Mouse (Mus musculus): ENCODE measurements around the gene Zfp58. TPM values are rescaled to one million over a fixed set of nuclear protein-coding genes. Genes with fewer than 3 reads are reported as not detected.

The Zfp58 gene
- total RNA-seq (2023), result 10 to 100 TPM; 13.3 to 16.8 TPM

GRCm38 (mm10) chr13:67500084-67500719, at the start of gene Zfp58:
Gene Zfp58 (minus strand): TSS chr13:67500555.

DNA sequence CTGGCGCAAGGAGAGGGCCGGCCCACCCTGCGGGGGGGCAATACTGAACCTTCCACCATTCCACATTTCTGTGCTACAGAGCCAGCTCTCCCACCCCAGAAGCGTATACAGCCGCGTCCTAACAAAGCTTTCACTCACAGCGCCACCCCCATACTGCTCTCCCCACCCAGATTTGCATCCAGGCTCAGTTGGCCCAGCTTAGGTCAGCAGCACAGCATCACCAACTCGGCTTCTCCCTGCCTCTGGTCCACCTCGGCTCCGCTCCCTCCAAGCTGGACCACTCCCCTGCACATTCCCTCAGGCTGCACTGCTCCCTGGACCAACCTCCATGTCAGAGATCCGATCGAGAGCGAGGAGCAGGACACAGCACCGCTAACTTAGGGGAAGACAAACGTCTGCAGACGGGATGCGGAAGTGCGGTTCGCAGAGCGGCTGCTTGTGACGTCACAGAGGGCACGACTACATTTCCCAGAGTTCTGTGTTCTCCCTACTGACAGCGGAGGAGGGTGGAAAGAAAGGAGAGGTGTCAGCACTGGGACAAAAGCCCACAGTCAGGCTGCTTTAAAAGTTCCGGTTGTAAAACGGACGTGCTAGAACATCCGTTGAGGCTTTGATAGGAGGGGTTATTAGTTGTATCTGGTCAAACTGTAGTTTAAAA, 25.5 kb upstream of the Zfp58 start, which contains the start of the genes Gm26965 and Zfp87:
TSS of gene Gm26965 (minus strand) at position 399 of the 658 bp plus-strand sequence.
TSS of gene Zfp87 (minus strand) at position 425 of the 658 bp plus-strand sequence.

DNA sequence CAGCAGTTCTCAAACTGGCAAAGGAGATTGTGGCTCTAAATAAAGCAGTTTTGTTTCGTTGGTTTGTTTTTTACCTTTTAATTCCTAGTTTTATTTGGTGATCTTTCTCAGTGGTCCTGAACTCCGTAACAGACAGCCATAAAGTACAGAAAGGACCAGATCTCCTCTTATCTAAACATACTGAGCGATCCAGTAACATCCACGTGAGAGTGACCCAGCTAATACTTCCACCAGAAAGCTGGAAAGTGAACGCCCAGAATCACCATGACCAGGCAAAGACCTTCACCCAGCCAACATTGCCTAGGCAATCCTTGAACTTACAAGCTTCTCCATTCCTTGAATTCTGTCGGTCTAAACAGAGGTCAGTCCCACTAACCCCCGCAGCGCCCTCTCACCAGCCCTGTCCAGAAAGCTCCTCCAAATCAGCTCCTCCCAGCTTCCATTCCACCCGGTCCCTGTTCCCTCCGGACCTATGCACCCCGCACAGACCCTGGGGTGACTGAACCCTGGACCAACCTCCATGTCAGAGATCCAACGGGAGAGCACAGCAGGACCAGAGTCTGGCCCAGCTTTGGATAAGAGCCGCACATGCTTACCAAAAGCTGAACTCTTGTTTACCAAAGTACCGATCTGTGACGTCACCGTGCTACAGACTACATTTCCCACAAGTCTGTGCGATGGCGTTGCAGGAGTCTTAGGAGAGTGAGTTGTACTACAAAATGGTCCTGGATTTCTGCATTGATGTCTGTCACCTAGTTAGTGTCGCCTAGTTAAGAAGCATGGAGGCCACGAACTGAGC, 16.5 kb downstream of the Zfp58 start, which contains the start of gene Zfp874b:
TSS of gene Zfp874b (minus strand) at position 634 of the 799 bp plus-strand sequence.

DNA sequence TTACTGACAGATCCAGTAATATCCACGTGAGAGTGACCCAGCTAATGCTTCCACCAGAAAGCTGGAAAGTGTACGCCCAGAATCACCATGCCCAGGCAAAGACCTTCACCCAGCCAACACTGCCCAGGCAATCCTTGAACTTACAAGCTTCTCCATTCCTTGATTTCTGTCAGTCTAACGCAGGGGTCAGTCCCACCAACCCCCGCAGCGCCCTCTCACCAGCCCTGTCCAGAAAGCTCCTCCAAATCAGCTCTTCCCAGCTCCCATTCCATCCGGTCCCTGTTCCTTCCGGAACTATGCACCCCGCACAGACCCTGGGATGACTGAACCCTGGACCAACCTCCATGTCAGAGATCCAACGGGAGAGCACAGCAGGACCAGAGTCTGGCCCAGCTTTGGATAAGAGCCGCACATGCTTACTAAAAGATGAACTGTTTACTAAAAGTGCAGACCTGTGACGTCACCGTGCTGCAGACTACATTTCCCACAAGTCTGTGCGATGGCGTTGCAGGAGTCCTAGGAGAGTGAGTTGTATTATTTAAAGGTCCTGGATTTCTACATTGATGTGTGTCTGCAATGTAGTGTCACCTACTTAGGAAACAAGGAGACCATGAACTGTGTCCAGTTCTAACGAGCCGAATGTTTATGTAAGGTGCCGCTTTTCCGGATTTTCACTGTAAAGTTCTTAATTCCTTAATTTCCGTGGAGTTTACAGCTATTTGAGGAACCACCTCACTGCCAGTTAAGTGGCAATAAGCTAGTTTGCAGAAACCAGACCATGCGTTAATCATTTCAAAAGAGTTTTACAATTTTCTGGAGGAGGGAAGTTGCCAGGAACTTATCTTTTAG, 49.0 kb downstream of the Zfp58 start, which contains the start of gene Zfp874a:
TSS of gene Zfp874a (minus strand) at position 453 of the 849 bp plus-strand sequence.

Other genes starting within 250 kb of the Zfp58 start
- gene Zfp458, start 222.1 kb downstream of the Zfp58 start, total RNA-seq (2023), result 1 to 10 TPM; 2.1 to 4.1 TPM
- 1 to 10 TPM; 1.1 to 5.4 TPM for gene Zfp457, start 194.1 kb downstream of the Zfp58 start, total RNA-seq (2023)
- gene Zfp595, start 168.0 kb downstream of the Zfp58 start, total RNA-seq (2023), result 10 to 100 TPM; 15.0 to 19.8 TPM
- 1 to 10 TPM; 1.2 to 4.3 TPM for gene Gm28044, start 140.0 kb downstream of the Zfp58 start, total RNA-seq (2023)
- gene Zfp953, start 139.9 kb downstream of the Zfp58 start, total RNA-seq (2023), result 10 to 100 TPM; 10.2 to 13.3 TPM
- 1 to 10 TPM; 2.4 to 4.4 TPM for gene Gm28041, start 124.8 kb downstream of the Zfp58 start, total RNA-seq (2023)
- 10 to 100 TPM; 12.0 to 13.6 TPM for gene Zfp456, start 124.7 kb downstream of the Zfp58 start, total RNA-seq (2023)
- 10 to 100 TPM; 17.7 to 23.2 TPM for gene Zfp429, start 100.7 kb downstream of the Zfp58 start, total RNA-seq (2023)
- gene Zfp459, start 79.1 kb downstream of the Zfp58 start, total RNA-seq (2023), result 1 to 10 TPM; 3.4 to 3.5 TPM
- gene Zfp874a, start 48.9 kb downstream of the Zfp58 start, total RNA-seq (2023), result 1 to 10 TPM; 6.5 to 7.0 TPM
- gene Zfp874b, start 16.3 kb downstream of the Zfp58 start, total RNA-seq (2023), result 10 to 100 TPM; 12.2 to 17.1 TPM
- not detected for gene Gm26965, start 25.6 kb upstream of the Zfp58 start, total RNA-seq (2023)
- gene Zfp87, start 25.6 kb upstream of the Zfp58 start, total RNA-seq (2023), result 10 to 100 TPM; 24.1 to 31.2 TPM
- gene Zfp748, start 53.3 kb upstream of the Zfp58 start, total RNA-seq (2023), result 10 to 100 TPM; 11.5 to 15.2 TPM
- gene Zfp729b, start 109.2 kb upstream of the Zfp58 start, total RNA-seq (2023), result 10 to 100 TPM; 19.8 to 20.3 TPM
- gene Gm49345, start 137.2 kb upstream of the Zfp58 start, total RNA-seq (2023), result 1 to 10 TPM; 2.5 to 8.4 TPM
- 10 to 100 TPM; 16.2 to 20.7 TPM for gene Zfp729a, start 137.2 kb upstream of the Zfp58 start, total RNA-seq (2023)
- 10 to 100 TPM; 20.8 to 21.5 TPM for gene Zfp738, start 186.5 kb upstream of the Zfp58 start, total RNA-seq (2023)
- gene Zfp65, start 228.6 kb upstream of the Zfp58 start, total RNA-seq (2023), result 10 to 100 TPM; 16.3 to 22.7 TPM

Measured in B cell, adult 67 days (primary cell).